Mouse (Mus musculus) C2C12 (cell line): Measurements from ENCODE around the gene Clec11a. TPM values are rescaled to one million over a fixed set of nuclear protein-coding genes. Genes with fewer than 3 reads are reported as not detected.

Experiments used
- H3K27me3 ChIP-seq: one replicate; pipeline ENCODE4 v1.6.1; 2011; ENCODE audit not compliant: control insufficient read depth, insufficient read depth, insufficient read length
- H3K36me3 ChIP-seq: one replicate; pipeline ENCODE4 v1.6.1; 2011; ENCODE audit not compliant: control insufficient read depth, insufficient read depth
- H3K4me3 ChIP-seq: one replicate; pipeline ENCODE4 v1.5.1; 2011; ENCODE audit warnings: mild to moderate bottlenecking, control low read depth; ENCODE audit not compliant: poor library complexity, insufficient read depth, severe bottlenecking
- H3K79me2 ChIP-seq: one replicate; pipeline ENCODE4 v1.6.1; 2011; ENCODE audit not compliant: control insufficient read depth, insufficient read depth
- H3K79me3 ChIP-seq: one replicate; pipeline ENCODE4 v1.6.1; 2011; ENCODE audit warnings: low read depth, control low read depth
- H3ac ChIP-seq: one replicate; pipeline ENCODE3; 2011; ENCODE audit warnings: low read depth; ENCODE audit not compliant: control insufficient read depth, insufficient read length
- CEBPB ChIP-seq: IDR thresholded peaks from one replicate; pipeline ENCODE4 v1.6.1; 2011; ENCODE audit warnings: low read depth, mild to moderate bottlenecking, control low read depth, moderate library complexity
- CTCF ChIP-seq: IDR thresholded peaks from one replicate; pipeline ENCODE4 v1.5.1; 2011; ENCODE audit not compliant: control insufficient read depth, insufficient read depth, insufficient read length
- FOSL1 ChIP-seq: IDR thresholded peaks from one replicate; pipeline ENCODE4 v1.8.0; 2011; ENCODE audit warnings: mild to moderate bottlenecking, low read length; ENCODE audit not compliant: poor library complexity, insufficient read depth, severe bottlenecking
- MAX ChIP-seq: IDR thresholded peaks from one replicate; pipeline ENCODE4 v1.6.1; 2011; ENCODE audit warnings: mild to moderate bottlenecking, control low read depth
- MYOD1 ChIP-seq: IDR thresholded peaks from one replicate; pipeline ENCODE4 v1.6.1; 2011; ENCODE audit warnings: low read depth; ENCODE audit not compliant: control insufficient read depth, insufficient read length
- MYOG ChIP-seq: IDR thresholded peaks from one replicate; pipeline ENCODE4 v1.6.1; 2011; ENCODE audit not compliant: control insufficient read depth, insufficient read length; ENCODE audit errors: extremely low read depth
- USF1 ChIP-seq: IDR thresholded peaks from one replicate; pipeline ENCODE4 v1.6.1; 2011; ENCODE audit warnings: low read depth, mild to moderate bottlenecking, control low read depth, moderate library complexity
- polyA plus RNA-seq: library from polyadenylated mRNA; unstranded; fragments of >200 nt; fragmentation: generic; extraction: Trizol; gene quantifications from one replicate; pipeline ENCODE4 v1.2.1, GENCODE M21; 2012; ENCODE audit warnings: missing spikeins

The Clec11a gene
- polyA plus RNA-seq, 1 experiment, result 0.30 TPM

GRCm38 (mm10) chr7:44332336-44332735 lies 25.6 kb upstream of the Clec11a start:
- Histone ChIP-seq H3K36me3 (no peaks in the 10 kb centered on the region), H3ac (no peak overlapping the region), H3K79me3 (no peaks in the 10 kb centered on the region), H3K27me3 (peaks cover 44% of the 10 kb centered on the region), H3K4me3 (no peak overlapping the region), H3K79me2 (no peaks in the 10 kb centered on the region)
- TF ChIP-seq MYOG (no peak), MYOD1 (no peak), FOSL1 (no peak), CTCF (no peak), CEBPB (no peak), USF1 (no peak), MAX (no peak)

GRCm38 (mm10) chr7:44326614-44327013 lies 19.9 kb upstream of the Clec11a start:
- H3K79me3 ChIP-seq, result no peaks in the 10 kb centered on the region
- H3K36me3 ChIP-seq, result no peaks in the 10 kb centered on the region
- no peak overlapping the region for H3ac ChIP-seq
- H3K79me2 ChIP-seq, result no peaks in the 10 kb centered on the region
- H3K4me3 ChIP-seq, result no peak overlapping the region
- TF ChIP-seq MYOG (no peak), MAX (no peak), FOSL1 (no peak), CEBPB (no peak), USF1 (no peak), CTCF (no peak), MYOD1 (no peak)
- H3K27me3 ChIP-seq, result peaks cover 66% of the 10 kb centered on the region

GRCm38 (mm10) chr7:44322290-44322689 lies 15.6 kb upstream of the Clec11a start:
- Histone ChIP-seq H3K79me2 (no peaks in the 10 kb centered on the region), H3K36me3 (no peaks in the 10 kb centered on the region), H3K79me3 (no peaks in the 10 kb centered on the region), H3K4me3 (no peak overlapping the region), H3ac (no peak overlapping the region), H3K27me3 (peaks cover 61% of the 10 kb centered on the region)
- TF ChIP-seq CEBPB, result no peak
- TF ChIP-seq CTCF, result no peak
- no peak for TF ChIP-seq MYOG
- no peak for TF ChIP-seq USF1
- no peak for TF ChIP-seq MAX
- no peak for TF ChIP-seq MYOD1
- TF ChIP-seq FOSL1, result no peak

- no peak for TF ChIP-seq CTCF
- TF ChIP-seq MYOG, result no peak
- TF ChIP-seq MYOD1, result no peak
- no peak for TF ChIP-seq CEBPB
- no peak for TF ChIP-seq MAX
- TF ChIP-seq USF1, result no peak
- TF ChIP-seq FOSL1, result no peak
- no peaks in the 10 kb centered on the region for H3K36me3 ChIP-seq
- peaks cover 58% of the 10 kb centered on the region for H3K27me3 ChIP-seq
- no peak overlapping the region for H3ac ChIP-seq
- no peak overlapping the region for H3K4me3 ChIP-seq
- no peaks in the 10 kb centered on the region for H3K79me3 ChIP-seq
- no peaks in the 10 kb centered on the region for H3K79me2 ChIP-seq
Measured at GRCm38 (mm10) chr7:44320886-44321285, 14.2 kb upstream of the Clec11a start.

- H3K27me3 ChIP-seq, result peaks cover 54% of the 10 kb centered on the region
- no peaks in the 10 kb centered on the region for H3K79me2 ChIP-seq
- no peaks in the 10 kb centered on the region for H3K79me3 ChIP-seq
- H3K4me3 ChIP-seq, result no peak overlapping the region
- H3K36me3 ChIP-seq, result no peaks in the 10 kb centered on the region
- H3ac ChIP-seq, result no peak overlapping the region
- TF ChIP-seq CTCF, result peak; percentile 15
- TF ChIP-seq MYOG, result no peak
- TF ChIP-seq MAX, result no peak
Measured at GRCm38 (mm10) chr7:44317913-44318312, 11.2 kb upstream of the Clec11a start.

GRCm38 (mm10) chr7:44312484-44312883 lies 5.8 kb upstream of the Clec11a start:
- Histone ChIP-seq H3K4me3 (no peak overlapping the region), H3K79me2 (no peaks in the 10 kb centered on the region), H3K79me3 (no peaks in the 10 kb centered on the region), H3ac (no peak overlapping the region), H3K36me3 (no peaks in the 10 kb centered on the region), H3K27me3 (peaks cover 84% of the 10 kb centered on the region)
- no peak for TF ChIP-seq CEBPB
- TF ChIP-seq MYOG, result no peak
- no peak for TF ChIP-seq USF1
- no peak for TF ChIP-seq FOSL1
- TF ChIP-seq MAX, result no peak
- TF ChIP-seq MYOD1, result no peak
- TF ChIP-seq CTCF, result no peak
